Mouse (Mus musculus) NIH3T3 (cell line): Measurements from ENCODE around the gene Slc16a5.

Experiments
- DNase-seq: peaks from one replicate; pipeline ENCODE4 v3.0.0-alpha.2; 2012; ENCODE audit warnings: low read depth

Gene Slc16a5

DNA sequence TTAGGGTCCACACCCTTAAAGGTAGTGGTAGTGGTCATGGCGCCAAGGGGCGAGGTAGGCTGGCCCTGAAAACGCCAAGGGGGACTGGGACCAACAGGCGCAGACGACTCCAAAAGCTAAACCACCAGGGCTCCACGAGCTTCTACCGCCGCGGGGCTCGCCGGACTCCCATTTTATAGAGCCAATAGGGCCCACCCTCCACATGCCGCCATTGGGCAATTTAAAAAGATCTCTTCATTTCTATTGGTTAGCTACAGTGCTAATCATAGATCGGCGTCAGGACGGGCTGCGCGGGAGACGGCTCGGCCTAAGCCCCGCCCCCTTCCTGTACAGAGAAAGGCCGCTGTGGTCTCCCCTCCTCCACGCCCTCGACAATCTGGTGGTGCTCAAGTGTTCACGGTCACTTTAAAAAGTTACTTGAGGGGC is 52.0 kb downstream of the Slc16a5 start, which contains the start of gene Jpt1:
Jpt1 (minus strand) TSS at position 150 of the 426 bp plus-strand sequence.
- peak; percentile 97 for DNase-seq

DNA sequence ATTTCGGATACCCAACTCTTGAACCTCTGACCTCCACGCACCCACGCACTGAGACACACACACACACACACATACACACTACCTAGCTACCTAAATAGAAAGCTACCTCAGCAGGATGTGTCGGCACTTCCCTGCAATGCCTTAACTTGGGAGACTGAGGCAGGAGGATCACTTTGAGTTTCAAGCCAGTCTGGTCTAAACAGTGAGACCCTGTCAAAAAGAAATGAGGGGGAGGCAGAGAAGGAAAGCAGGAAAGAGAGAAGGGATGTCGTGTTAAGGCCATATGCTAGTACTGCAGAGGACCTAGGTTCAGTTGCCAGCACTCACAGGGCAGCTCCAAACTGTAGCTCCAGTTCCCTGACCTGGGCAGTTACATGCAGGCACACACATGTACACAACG is 52.7 kb downstream of the Slc16a5 start:
- DNase-seq = no peak

DNA sequence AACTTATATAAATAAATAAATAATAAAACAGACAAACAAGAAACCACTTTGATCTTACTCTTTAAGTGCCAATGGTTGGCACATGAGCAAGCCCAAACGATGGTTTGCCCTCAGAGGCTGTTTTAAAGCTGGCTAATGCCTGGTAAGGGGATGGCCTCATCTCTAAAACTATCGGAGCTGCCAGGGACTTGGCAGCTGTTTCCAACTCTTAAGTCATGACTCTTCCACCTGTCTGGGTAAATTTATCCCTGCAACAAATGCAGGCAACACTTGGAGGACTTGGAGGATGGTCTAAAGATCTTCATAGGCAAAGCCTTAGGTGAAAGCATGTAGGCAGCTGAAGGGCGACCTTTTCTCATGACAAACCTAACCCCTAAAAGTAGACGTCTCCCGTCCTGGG is 54.7 kb downstream of the Slc16a5 start:
- DNase-seq = no peak

DNA sequence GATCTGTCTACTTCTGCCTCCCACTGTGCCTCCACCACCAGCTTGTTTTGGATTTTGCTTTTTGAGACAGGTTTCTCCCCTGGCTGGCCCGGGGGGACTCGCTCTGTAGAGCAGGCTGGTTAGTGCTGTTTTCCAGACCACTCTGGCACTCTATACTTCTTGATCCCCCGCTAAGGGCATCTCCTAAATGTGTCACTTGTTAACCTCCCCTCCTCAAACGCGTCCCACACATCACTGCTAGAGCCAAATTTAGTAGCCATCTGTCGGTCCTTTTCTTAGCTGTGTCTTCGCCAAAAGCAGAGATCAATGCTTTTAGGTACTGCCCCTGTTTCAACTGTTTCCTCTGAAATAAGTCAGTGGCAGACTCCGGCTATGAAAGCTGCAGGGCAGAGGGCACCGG is 56.4 kb downstream of the Slc16a5 start:
- DNase-seq = no peak

DNA sequence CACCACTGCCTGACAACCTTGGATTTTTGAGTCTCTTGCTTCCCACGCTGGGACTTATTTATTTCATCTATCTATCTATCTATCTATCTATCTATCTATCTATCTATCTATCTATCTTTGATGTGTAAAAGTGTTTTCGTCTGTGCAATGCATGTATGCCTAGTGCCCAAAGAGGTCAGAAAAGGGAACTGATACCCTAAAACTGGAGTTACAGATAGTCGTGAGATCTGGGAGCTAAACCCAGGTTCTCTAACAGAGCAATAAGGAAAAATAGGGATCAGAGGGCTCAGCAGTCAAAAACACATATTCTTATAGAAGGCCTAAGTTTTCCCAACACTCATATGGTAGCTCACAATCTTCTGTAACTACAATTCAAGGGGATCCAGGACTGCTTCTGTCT is 57.3 kb downstream of the Slc16a5 start:
- no peak for DNase-seq

DNA sequence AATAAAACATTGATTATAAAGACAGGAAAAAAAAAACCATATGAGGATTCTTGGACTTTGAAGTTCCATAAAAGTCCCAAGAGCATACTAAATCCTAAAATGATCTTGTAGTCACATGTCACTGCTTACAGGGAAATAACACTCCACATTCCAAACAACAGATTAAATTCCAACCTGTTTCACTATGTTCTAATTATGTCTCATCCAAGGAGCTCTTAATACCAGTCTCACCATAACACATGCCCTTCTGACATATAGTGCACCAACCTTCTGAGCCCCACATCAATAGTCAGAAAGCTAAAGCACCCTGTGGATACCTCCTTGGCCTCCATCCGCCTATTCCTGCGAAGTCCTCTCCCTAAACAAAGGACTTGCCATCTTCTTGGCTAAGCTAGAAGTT is 57.9 kb downstream of the Slc16a5 start:
- no peak for DNase-seq

DNA sequence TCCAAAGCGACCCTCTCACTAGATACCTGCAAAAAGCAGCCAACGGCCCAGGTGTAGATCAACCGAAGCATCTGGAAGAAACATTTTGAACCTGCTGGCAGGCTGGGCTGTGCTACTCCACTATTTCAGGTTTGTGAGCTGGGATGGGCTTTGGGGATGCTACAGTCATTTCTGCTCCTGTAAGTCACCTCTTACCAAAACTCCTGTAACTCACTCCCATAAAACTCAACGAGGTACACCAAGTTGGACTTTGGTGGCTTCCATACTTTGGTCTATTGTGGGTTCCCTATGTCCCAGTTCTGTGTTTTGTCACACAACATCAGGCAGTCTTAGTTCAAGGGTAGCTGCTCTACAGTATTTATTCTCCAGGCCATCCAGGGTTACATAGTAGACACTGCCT is 58.8 kb downstream of the Slc16a5 start:
- DNase-seq = no peak

DNA sequence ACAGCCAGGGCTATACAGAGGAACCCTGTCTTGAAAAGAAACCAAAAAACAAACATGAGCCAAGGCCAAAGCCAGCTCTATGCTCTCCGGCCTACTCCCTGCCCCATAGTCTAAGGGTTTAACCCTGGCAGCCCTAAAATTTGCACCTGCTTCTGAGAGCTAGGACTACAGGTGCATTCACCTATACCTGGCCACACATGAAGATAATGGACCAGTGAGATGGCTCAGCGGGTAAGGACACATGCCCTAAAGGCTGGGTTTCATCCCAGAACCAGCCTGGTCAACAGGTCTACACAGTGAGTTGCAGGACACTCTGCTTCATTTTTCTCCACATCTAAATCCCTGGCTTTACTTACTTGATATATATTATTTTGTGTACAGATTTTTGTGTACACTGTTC is 60.0 kb downstream of the Slc16a5 start:
- DNase-seq = no peak

DNA sequence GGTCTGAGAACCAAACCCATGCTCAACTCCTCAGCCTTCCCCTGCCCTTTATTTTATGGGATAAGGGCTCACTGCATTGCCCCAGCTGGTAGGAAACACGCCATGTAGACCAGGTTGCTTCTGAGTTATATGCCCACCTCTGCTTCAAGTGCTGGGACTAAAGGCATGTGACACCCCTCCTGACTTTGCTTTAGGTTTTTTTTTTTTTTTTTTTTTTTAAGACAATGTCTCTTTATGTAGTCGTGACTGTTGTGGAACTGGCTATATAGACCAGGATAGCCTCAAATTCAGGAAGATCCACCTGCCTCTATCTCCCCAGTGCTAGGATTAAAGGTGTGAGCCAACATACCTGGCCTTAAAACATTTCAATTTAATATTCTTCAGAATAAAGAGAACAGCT is 60.4 kb downstream of the Slc16a5 start:
- no peak for DNase-seq
